Mouse (Mus musculus) heart, adult 2 months (tissue): ENCODE data around the gene Dgkb.

Experiments
- CTCF ChIP-seq: fragments of 200-600 bp; IDR thresholded peaks from 2 replicates; pipeline ENCODE4 v1.8.1; 2022; ENCODE audit warnings: antibody characterized with exemption, mild to moderate bottlenecking, moderate library complexity
- POLR2A ChIP-seq: fragments of 200-500 bp; IDR thresholded peaks from 2 replicates; pipeline ENCODE4 v1.6.1; 2011; ENCODE audit warnings: mild to moderate bottlenecking, low read depth, low read length, control low read depth; ENCODE audit not compliant: insufficient read depth

DNA sequence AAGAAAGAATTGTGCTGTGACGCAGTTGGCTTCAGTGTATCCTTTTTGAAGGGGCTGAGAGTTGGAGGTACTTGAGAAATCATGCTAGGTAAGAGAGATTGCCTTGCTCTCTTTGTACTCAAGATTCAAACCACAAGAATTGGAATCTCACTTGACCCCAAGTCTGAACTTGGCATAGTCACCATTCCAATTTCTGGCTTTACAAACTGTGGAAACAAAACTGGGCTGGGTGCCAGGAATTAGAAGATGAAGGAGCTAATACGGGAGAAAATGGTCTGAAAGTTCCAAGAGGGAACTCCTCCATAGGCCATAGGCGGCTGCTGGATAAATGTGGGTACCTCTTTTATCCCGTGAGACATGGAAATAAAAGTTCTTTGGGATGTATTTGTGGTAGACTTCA is 66.3 kb downstream of the Dgkb start:
- no peak for TF ChIP-seq CTCF
- TF ChIP-seq POLR2A = no peak
